Mouse (Mus musculus) liver, embryonic 15.5 days (tissue): ENCODE results near the gene Fam19a5. TPM values are rescaled to one million over a fixed set of nuclear protein-coding genes. Genes with fewer than 3 reads are reported as not detected.

Source experiments
- ATAC-seq: fragments of 200-750 bp; cut with Nextera tagmentation; 2 replicates; pipeline ENCODE4 v1.8.0; 2017; ENCODE audit warnings: moderate number of reproducible peaks, mild to moderate bottlenecking, moderate library complexity; ENCODE audit not compliant: insufficient read depth
- H3K27ac ChIP-seq: fragments of 300-500 bp; sonication (generic); replicated peaks from 2 replicates; pipeline ENCODE4 v1.5.1; 2015; ENCODE audit warnings: mild to moderate bottlenecking, inconsistent platforms
- H3K27me3 ChIP-seq: fragments of 300-500 bp; sonication (generic); 2 replicates; pipeline ENCODE4 v1.6.1; 2015; ENCODE audit warnings: mild to moderate bottlenecking, inconsistent platforms
- H3K36me3 ChIP-seq: fragments of 300-500 bp; sonication (generic); replicated peaks from 2 replicates; pipeline ENCODE4 v1.6.1; 2015; ENCODE audit warnings: moderate library complexity, mild to moderate bottlenecking, inconsistent platforms
- H3K4me1 ChIP-seq: fragments of 300-500 bp; sonication (generic); replicated peaks from 2 replicates; pipeline ENCODE4 v1.6.1; 2015; ENCODE audit warnings: inconsistent platforms
- H3K4me2 ChIP-seq: fragments of 300-500 bp; sonication (generic); 2 replicates; pipeline ENCODE4 v1.6.1; 2015; ENCODE audit warnings: moderate library complexity, mild to moderate bottlenecking, inconsistent platforms
- H3K4me3 ChIP-seq: fragments of 300-500 bp; sonication (generic); replicated peaks from 2 replicates; pipeline ENCODE4 v1.5.1; 2015; ENCODE audit warnings: mild to moderate bottlenecking, inconsistent platforms
- H3K9ac ChIP-seq: fragments of 300-500 bp; sonication (generic); 2 replicates; pipeline ENCODE4 v1.6.1; 2015; ENCODE audit warnings: moderate library complexity, mild to moderate bottlenecking, inconsistent platforms
- H3K9me3 ChIP-seq: fragments of 300-500 bp; sonication (generic); replicated peaks from 2 replicates; pipeline ENCODE4 v1.6.1; 2016; ENCODE audit warnings: inconsistent platforms
- WGBS: fragments of 180-500 bp; shearing (Covaris S2); methylation state at CpG from one replicate; pipeline ENCODE4 v1.1.7; 2015; ENCODE audit warnings: mixed read lengths; ENCODE audit not compliant: insufficient replicate concordance; 5-methylcytosine and 5-hydroxymethylcytosine counted together
- polyA plus RNA-seq: library from polyadenylated mRNA; unstranded; fragments of >200 nt; fragmentation: Nextera tagmentation; extraction: Ambion mirVana; gene quantifications from 2 replicates; pipeline ENCODE4 v1.2.1, GENCODE M21; 2015

The Fam19a5 gene
- polyA plus RNA-seq, 1 experiment from 2014 or later, result not detected

DNA sequence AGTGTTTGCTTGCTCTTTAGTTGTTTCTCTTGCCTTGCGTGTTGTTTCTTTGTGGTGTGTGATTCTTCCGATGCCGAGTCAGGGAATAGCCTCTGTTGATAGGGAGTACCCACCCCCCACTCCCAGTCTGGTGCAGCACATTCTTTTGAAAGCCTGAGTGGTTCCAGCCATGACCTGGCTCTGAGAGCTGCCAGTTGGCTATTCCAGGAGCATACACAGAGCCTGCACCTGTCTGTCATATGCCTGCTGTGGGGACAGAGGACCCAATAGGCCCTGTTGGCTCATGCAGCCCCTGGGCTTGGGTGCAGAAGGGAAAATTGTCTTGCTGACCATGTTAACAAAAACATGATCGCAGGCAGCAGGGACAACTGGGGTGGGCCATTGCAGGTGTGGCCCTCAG is 92.3 kb downstream of the Fam19a5 start:
- H3K4me1 ChIP-seq, result no peaks in the 10 kb centered on the region
- no peak overlapping the region for H3K4me2 ChIP-seq
- H3K9ac ChIP-seq, result no peak overlapping the region
- 74% methylated on average over 4 of the region's 4 CpGs for WGBS
- ATAC-seq, result no peak
- no peaks in the 10 kb centered on the region for H3K9me3 ChIP-seq
- no peaks in the 10 kb centered on the region for H3K36me3 ChIP-seq
- H3K27ac ChIP-seq, result no peak overlapping the region
- H3K4me3 ChIP-seq, result no peak overlapping the region
- H3K27me3 ChIP-seq, result no peaks in the 10 kb centered on the region

DNA sequence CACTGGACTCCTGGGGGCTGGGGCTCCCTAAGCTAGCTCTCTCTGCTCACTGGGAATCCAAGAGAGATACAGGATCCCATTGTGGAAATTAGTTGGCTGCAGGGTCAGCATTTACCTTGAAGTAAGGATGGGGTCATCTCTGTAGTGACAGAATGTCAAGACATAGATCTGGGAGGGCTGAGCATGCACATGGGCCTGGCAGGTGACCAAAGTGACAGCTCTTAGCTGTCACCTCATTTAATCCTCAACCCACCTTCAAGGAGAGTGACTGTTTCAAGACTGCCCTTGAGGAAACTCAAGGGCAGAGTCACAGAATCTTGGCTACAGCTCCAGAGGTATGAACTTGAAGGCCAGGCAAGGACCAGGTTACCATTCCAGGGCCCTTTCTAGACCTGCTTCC is 93.1 kb downstream of the Fam19a5 start:
- no peaks in the 10 kb centered on the region for H3K27me3 ChIP-seq
- no peaks in the 10 kb centered on the region for H3K4me1 ChIP-seq
- no peaks in the 10 kb centered on the region for H3K36me3 ChIP-seq
- H3K27ac ChIP-seq, result no peak overlapping the region
- H3K4me2 ChIP-seq, result no peak overlapping the region
- no peaks in the 10 kb centered on the region for H3K9me3 ChIP-seq
- no peak for ATAC-seq
- no peak overlapping the region for H3K9ac ChIP-seq
- H3K4me3 ChIP-seq, result no peak overlapping the region

- Histone ChIP-seq H3K4me3 (no peak overlapping the region), H3K36me3 (no peaks in the 10 kb centered on the region), H3K9ac (no peak overlapping the region), H3K4me1 (no peaks in the 10 kb centered on the region), H3K27me3 (no peaks in the 10 kb centered on the region), H3K4me2 (no peak overlapping the region), H3K9me3 (no peaks in the 10 kb centered on the region), H3K27ac (no peak overlapping the region)
- ATAC-seq, result no peak
- 58% methylated on average over 11 of the region's 11 CpGs for WGBS
Measured at GRCm38 (mm10) chr15:87638270-87638669, 94.2 kb downstream of the Fam19a5 start.

- Histone ChIP-seq H3K4me3 (no peak overlapping the region), H3K4me2 (no peak overlapping the region), H3K9me3 (no peaks in the 10 kb centered on the region), H3K36me3 (no peaks in the 10 kb centered on the region), H3K4me1 (no peaks in the 10 kb centered on the region), H3K27me3 (no peaks in the 10 kb centered on the region), H3K9ac (no peak overlapping the region), H3K27ac (no peak overlapping the region)
- no peak for ATAC-seq
- 37% methylated on average over 5 of the region's 5 CpGs for WGBS
Measured at GRCm38 (mm10) chr15:87646313-87647061, 102.4 kb downstream of the Fam19a5 start.

- Histone ChIP-seq H3K4me2 (no peak overlapping the region), H3K4me1 (no peaks in the 10 kb centered on the region), H3K9ac (no peak overlapping the region), H3K36me3 (no peaks in the 10 kb centered on the region), H3K9me3 (no peaks in the 10 kb centered on the region), H3K4me3 (no peak overlapping the region), H3K27ac (no peak overlapping the region), H3K27me3 (no peaks in the 10 kb centered on the region)
- 59% methylated on average over 2 of the region's 2 CpGs for WGBS
- no peak for ATAC-seq
Measured at GRCm38 (mm10) chr15:87649651-87650050, 105.6 kb downstream of the Fam19a5 start.

DNA sequence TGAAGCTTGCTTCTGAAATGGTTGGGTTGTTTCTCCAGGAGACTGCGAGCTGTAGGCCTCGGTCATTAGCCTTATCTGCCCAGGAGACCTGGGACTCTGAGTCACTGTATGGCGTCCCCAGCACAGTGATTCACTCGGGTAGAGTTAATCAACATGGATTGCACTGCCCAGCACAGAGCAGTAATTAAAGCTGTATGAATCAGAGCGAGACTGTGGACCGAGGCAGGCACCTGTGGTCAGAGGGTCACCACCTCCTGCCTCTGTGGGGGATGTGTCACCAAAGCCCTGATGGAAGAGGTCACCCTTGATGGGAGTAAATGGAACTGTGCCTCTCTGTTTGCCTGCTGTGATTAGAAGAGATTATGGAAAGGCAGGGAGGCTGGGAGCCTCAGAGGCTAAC is 110.5 kb downstream of the Fam19a5 start:
- Histone ChIP-seq H3K4me1 (no peaks in the 10 kb centered on the region), H3K27me3 (no peaks in the 10 kb centered on the region), H3K9ac (no peak overlapping the region), H3K9me3 (no peaks in the 10 kb centered on the region), H3K4me3 (no peak overlapping the region), H3K36me3 (no peaks in the 10 kb centered on the region), H3K4me2 (no peak overlapping the region), H3K27ac (no peak overlapping the region)
- whole genome bisulfite sequencing, result 47% methylated on average over 6 of the region's 6 CpGs
- ATAC-seq, result no peak

DNA sequence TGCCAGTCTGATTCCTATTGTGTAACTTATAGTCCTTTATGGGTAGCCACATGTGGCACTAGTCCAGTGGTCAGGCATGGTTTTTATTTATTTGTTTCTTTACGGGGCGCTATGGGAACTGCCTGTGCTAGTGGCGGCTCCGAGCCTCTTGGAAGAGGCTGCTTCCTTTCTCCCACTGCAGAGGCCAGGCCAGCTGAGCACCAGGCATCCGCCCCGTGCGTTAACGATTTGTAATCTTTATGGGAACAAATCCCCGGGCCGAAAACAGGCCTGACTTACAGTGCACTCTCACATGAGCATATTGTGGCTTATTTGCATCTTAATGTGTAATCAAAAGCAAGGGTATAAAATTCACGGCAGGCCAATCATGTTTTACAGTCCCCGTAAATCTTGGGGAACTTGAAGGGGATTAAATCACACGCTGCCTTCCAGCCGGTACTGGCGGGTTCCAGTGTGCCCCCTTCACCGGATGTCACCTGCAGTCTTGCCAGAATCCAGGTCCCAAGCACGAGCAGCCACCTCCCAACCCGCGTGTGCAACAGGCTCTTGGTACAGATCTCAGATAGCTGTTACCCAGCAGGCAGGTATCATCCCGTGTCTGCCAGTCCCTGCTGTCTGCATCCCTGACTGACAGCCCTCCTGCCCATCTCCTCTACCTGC is 112.5 kb downstream of the Fam19a5 start:
- H3K9ac ChIP-seq, result no peak overlapping the region
- H3K4me3 ChIP-seq, result no peak overlapping the region
- H3K4me2 ChIP-seq, result no peak overlapping the region
- no peaks in the 10 kb centered on the region for H3K36me3 ChIP-seq
- WGBS, result 54% methylated on average over 20 of the region's 20 CpGs
- H3K27me3 ChIP-seq, result no peaks in the 10 kb centered on the region
- no peaks in the 10 kb centered on the region for H3K9me3 ChIP-seq
- no peak for ATAC-seq
- no peak overlapping the region for H3K27ac ChIP-seq
- no peaks in the 10 kb centered on the region for H3K4me1 ChIP-seq

- no peak for ATAC-seq
- H3K4me2 ChIP-seq, result no peak overlapping the region
- 69% methylated on average over 6 of the region's 6 CpGs for WGBS
Measured at GRCm38 (mm10) chr15:87659729-87660128, 115.6 kb downstream of the Fam19a5 start.

GRCm38 (mm10) chr15:87661954-87662353 is 117.9 kb downstream of the Fam19a5 start:
- H3K4me3 ChIP-seq, result no peak overlapping the region
- H3K9ac ChIP-seq, result no peak overlapping the region
- no peak overlapping the region for H3K27ac ChIP-seq
- no peaks in the 10 kb centered on the region for H3K9me3 ChIP-seq
- no peaks in the 10 kb centered on the region for H3K4me1 ChIP-seq
- no peaks in the 10 kb centered on the region for H3K36me3 ChIP-seq
- WGBS, result 74% methylated on average over 7 of the region's 7 CpGs
- H3K4me2 ChIP-seq, result no peak overlapping the region
- H3K27me3 ChIP-seq, result no peaks in the 10 kb centered on the region
- ATAC-seq, result no peak

More at GRCm38 (mm10) chr15:87659729-87660128, 115.6 kb downstream of the Fam19a5 start:
- Histone ChIP-seq H3K9me3 (no peaks in the 10 kb centered on the region), H3K27me3 (no peaks in the 10 kb centered on the region), H3K27ac (no peak overlapping the region), H3K4me1 (no peaks in the 10 kb centered on the region), H3K4me3 (no peak overlapping the region), H3K36me3 (no peaks in the 10 kb centered on the region), H3K9ac (no peak overlapping the region)

DNA sequence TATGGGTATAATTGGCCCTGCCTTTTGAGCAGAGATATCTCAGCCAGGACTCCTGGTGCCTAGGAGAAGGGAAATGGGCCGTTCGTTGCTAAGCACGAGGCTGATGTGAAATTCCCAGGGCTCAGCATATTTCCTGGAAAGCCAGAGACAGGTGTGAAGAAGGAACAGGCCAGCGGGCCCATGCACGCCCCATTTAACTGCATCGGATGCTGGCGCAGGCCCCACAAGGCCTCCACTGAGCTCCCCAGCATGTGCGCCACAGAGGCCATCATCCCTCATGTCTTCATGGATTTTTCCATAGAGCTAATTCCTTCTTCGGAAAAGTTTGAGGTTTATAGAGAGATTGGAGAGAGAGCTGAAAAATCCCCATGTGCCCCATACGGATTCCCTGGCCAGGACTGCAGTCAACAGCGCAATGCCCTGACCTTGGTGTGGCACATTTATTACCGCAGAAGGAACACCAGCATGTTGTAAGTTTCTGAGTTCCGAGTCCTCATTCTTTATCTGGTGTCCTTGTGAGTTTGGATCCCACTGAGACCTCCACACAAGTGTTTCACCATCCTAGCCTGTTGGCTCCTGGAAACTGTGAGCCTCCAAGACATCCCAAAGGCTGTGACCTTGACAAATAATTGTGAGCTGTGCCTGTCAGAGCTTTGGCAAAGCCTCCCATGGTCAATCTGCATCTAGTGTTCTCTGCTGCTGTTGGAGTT is 122.1 kb downstream of the Fam19a5 start:
- WGBS, result 79% methylated on average over 13 of the region's 13 CpGs
- Histone ChIP-seq H3K4me1 (no peaks in the 10 kb centered on the region), H3K4me2 (no peak overlapping the region), H3K27me3 (no peaks in the 10 kb centered on the region), H3K4me3 (no peak overlapping the region), H3K9ac (no peak overlapping the region), H3K27ac (no peak overlapping the region), H3K9me3 (no peaks in the 10 kb centered on the region), H3K36me3 (no peaks in the 10 kb centered on the region)
- no peak for ATAC-seq

- WGBS, result 73% methylated on average over 7 of the region's 7 CpGs
- Histone ChIP-seq H3K9me3 (no peaks in the 10 kb centered on the region), H3K4me2 (no peak overlapping the region), H3K36me3 (no peaks in the 10 kb centered on the region), H3K27ac (no peak overlapping the region), H3K9ac (no peak overlapping the region), H3K27me3 (no peaks in the 10 kb centered on the region), H3K4me1 (no peaks in the 10 kb centered on the region), H3K4me3 (no peak overlapping the region)
- no peak for ATAC-seq
Measured at GRCm38 (mm10) chr15:87667416-87667815, 123.3 kb downstream of the Fam19a5 start.
